Mouse (Mus musculus): ENCODE data around the gene Frmd8. TPM values are rescaled to one million over a fixed set of nuclear protein-coding genes. Genes with fewer than 3 reads are reported as not detected.
A peak's percentile ranks its signal among the peaks of the same experiment; 100 is the strongest.

The Frmd8 gene
- polyA plus RNA-seq, 1 experiment from 2014 or later = 19.0 TPM

DNA sequence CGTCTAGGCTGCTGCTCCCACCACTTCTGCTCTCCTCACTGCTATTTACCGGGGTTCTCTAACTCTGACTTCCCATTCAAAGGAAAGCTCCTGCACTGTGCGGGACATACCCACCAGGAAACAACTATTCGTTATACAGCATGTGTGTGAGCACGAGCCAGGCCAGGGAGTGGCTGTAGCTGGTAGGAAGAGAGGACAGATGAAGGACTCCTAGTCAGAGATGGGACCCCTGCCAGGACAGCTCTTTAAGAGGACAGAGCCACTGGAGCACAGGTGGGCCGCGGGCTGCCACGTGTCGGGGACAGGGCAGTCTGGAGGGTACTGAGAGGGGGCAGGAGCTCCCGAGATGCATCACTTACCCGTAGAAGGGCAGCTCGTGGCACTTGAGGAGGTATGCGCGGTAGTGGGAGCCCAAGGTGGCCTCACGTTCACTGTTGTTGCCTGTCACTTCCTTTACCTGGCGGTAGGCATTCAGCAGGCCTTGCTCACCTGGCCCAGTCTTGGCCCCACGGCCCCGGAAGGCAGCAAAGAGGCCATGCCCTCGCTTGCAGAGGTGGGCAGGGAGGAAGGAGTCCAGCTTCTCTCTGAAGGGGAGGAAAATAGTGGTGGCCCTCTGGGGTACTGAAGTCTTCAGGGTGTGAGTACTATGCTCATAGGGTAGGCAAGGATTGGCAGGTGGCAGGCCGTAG is 10.2 kb downstream of the Frmd8 start:
- no peak overlapping the region for H3K4me2 ChIP-seq (replicated peaks)
- no peak overlapping the region for H3K4me3 ChIP-seq (replicated peaks)
- WGBS = 93% methylated on average over 20 of the region's 20 CpGs
- H3K9ac ChIP-seq (replicated peaks) = no peak overlapping the region
- no peaks in the 10 kb centered on the region for H3K4me1 ChIP-seq (replicated peaks)
- no peak for ATAC-seq
- H3K36me3 ChIP-seq = peaks cover 97% of the 10 kb centered on the region
- no peaks in the 10 kb centered on the region for H3K27me3 ChIP-seq
- H3K9me3 ChIP-seq = no peaks in the 10 kb centered on the region
- H3K27ac ChIP-seq = no peak overlapping the region

DNA sequence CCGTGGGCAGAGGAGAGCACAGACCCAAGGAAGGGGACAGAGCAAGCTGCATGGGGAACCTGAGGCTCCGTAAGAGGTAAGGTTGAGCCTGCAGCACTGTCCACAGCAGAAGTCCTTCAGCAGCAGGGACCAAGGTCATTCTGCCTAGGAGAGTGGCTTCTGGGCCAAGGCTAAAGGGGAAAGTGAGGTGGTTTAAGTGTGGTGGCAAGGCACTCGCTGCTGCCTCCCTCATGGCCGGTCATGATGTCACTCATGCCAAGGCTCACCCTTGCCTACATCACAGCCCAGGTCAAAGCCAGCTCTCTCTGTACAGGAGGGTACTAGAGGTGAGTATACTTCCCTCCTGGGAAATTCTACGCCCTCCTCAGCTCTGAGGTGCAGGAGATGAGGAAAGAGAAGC is 11.3 kb downstream of the Frmd8 start:
- H3K27ac ChIP-seq = no peak overlapping the region
- peaks cover 96% of the 10 kb centered on the region for H3K36me3 ChIP-seq
- ATAC-seq = no peak
- no peaks in the 10 kb centered on the region for H3K4me1 ChIP-seq (replicated peaks)
- no peaks in the 10 kb centered on the region for H3K27me3 ChIP-seq
- WGBS = 97% methylated on average over 5 of the region's 5 CpGs
- H3K9ac ChIP-seq (replicated peaks) = no peak overlapping the region
- H3K9me3 ChIP-seq = no peaks in the 10 kb centered on the region
- no peak overlapping the region for H3K4me2 ChIP-seq (replicated peaks)
- H3K4me3 ChIP-seq (replicated peaks) = no peak overlapping the region

GRCm38 (mm10) chr19:5862335-5863085 is 12.6 kb downstream of the Frmd8 start:
- no peak overlapping the region for H3K27ac ChIP-seq
- no peaks in the 10 kb centered on the region for H3K4me1 ChIP-seq (replicated peaks)
- peaks cover 96% of the 10 kb centered on the region for H3K36me3 ChIP-seq
- ATAC-seq = no peak
- 98% methylated on average over 14 of the region's 14 CpGs for WGBS
- H3K4me3 ChIP-seq (replicated peaks) = no peak overlapping the region
- no peak overlapping the region for H3K4me2 ChIP-seq (replicated peaks)
- H3K9me3 ChIP-seq = no peaks in the 10 kb centered on the region
- no peak overlapping the region for H3K9ac ChIP-seq (replicated peaks)
- H3K27me3 ChIP-seq = no peaks in the 10 kb centered on the region

- 82% methylated on average over 9 of the region's 9 CpGs for WGBS
- H3K9ac ChIP-seq (replicated peaks) = 0 out of 2 replicates have a peak overlapping the region, but pooled peaks have one; percentile 39
- no peak overlapping the region for H3K4me3 ChIP-seq (replicated peaks)
- H3K4me2 ChIP-seq (replicated peaks) = no peak overlapping the region
- H3K27me3 ChIP-seq = no peaks in the 10 kb centered on the region
- peaks cover 80% of the 10 kb centered on the region for H3K36me3 ChIP-seq
- ATAC-seq = no peak
- peaks cover 3% of the 10 kb centered on the region; the same call in 1 of the 2 replicates for H3K4me1 ChIP-seq (replicated peaks)
- H3K27ac ChIP-seq = no peak overlapping the region
- H3K9me3 ChIP-seq = no peaks in the 10 kb centered on the region
Measured at GRCm38 (mm10) chr19:5856604-5857003, 18.5 kb downstream of the Frmd8 start.

GRCm38 (mm10) chr19:5852035-5852722 is 22.9 kb downstream of the Frmd8 start:
- Histone ChIP-seq H3K9me3 (no peaks in the 10 kb centered on the region), H3K27me3 (no peaks in the 10 kb centered on the region), H3K4me3 (replicated peaks) (no peak overlapping the region), H3K9ac (replicated peaks) (peak overlapping the region; percentile 53; the same call in 1 of the 2 replicates), H3K36me3 (peaks cover 40% of the 10 kb centered on the region), H3K27ac (0 out of 2 replicates have a peak overlapping the region, but pooled peaks have one; percentile 39), H3K4me2 (replicated peaks) (no peak overlapping the region), H3K4me1 (replicated peaks) (peaks cover 40% of the 10 kb centered on the region)
- 87% methylated on average over 12 of the region's 12 CpGs for WGBS
- no peak for ATAC-seq

DNA sequence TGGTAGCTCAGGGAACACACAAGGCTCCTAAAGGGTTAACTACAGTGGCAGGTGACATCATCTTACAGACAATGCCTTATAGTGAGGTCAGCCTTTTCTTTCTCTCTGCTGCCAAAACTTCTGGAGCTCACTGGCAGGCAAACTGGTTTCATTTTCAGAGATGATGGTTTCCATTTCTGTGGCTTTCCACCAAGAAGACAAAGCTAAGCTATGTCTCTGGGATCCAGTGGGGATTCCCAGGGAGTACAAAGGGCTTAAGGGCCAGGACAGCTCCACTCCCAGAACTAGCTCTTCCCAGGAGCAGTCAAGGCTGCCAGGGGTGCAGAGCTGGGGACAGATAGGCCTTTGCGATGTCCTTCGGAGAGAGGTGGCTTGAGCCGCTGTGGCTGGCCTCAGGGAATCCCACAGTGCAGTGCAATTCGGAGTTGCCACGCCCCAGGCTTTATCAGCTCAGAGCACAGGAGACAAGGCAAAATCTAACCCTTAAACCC is 23.5 kb downstream of the Frmd8 start:
- WGBS = 62% methylated on average over 5 of the region's 5 CpGs

DNA sequence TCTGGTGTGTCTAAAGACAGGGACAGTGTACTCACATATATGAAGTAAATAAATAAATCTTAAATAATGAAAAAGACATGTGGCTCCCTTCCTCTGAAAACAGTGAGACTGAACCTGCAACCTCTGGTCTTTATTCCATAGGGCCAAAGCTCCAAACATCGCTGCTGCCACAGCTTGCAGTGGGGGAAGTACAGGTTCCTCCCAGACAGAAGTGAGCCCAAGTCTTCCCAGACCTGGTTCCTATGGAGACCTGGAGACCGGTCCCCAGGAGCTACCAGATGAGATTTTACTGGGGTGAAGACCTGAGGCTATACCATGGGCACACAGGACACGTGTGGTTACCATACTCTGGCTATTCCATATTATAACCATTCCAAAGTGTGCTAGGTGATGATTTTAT is 24.2 kb downstream of the Frmd8 start:
- WGBS = 87% methylated on average over 3 of the region's 3 CpGs
- H3K9ac ChIP-seq (replicated peaks) = no peak overlapping the region
- peaks cover 53% of the 10 kb centered on the region for H3K4me1 ChIP-seq (replicated peaks)
- peaks cover 28% of the 10 kb centered on the region for H3K36me3 ChIP-seq
- no peak for ATAC-seq
- no peak overlapping the region for H3K4me3 ChIP-seq (replicated peaks)
- H3K9me3 ChIP-seq = no peaks in the 10 kb centered on the region
- no peak overlapping the region for H3K4me2 ChIP-seq (replicated peaks)
- H3K27me3 ChIP-seq = no peaks in the 10 kb centered on the region
- no peak overlapping the region for H3K27ac ChIP-seq

More for the DNA sequence above, 23.5 kb downstream of the Frmd8 start:
- Histone ChIP-seq H3K4me1 (replicated peaks) (peaks cover 47% of the 10 kb centered on the region), H3K27ac (peak overlapping the region; percentile 39; the same call in 1 of the 2 replicates), H3K9me3 (no peaks in the 10 kb centered on the region), H3K9ac (replicated peaks) (peak overlapping the region; percentile 53), H3K4me3 (replicated peaks) (no peak overlapping the region), H3K4me2 (replicated peaks) (no peak overlapping the region), H3K27me3 (no peaks in the 10 kb centered on the region), H3K36me3 (peaks cover 34% of the 10 kb centered on the region)
- ATAC-seq = no peak

DNA sequence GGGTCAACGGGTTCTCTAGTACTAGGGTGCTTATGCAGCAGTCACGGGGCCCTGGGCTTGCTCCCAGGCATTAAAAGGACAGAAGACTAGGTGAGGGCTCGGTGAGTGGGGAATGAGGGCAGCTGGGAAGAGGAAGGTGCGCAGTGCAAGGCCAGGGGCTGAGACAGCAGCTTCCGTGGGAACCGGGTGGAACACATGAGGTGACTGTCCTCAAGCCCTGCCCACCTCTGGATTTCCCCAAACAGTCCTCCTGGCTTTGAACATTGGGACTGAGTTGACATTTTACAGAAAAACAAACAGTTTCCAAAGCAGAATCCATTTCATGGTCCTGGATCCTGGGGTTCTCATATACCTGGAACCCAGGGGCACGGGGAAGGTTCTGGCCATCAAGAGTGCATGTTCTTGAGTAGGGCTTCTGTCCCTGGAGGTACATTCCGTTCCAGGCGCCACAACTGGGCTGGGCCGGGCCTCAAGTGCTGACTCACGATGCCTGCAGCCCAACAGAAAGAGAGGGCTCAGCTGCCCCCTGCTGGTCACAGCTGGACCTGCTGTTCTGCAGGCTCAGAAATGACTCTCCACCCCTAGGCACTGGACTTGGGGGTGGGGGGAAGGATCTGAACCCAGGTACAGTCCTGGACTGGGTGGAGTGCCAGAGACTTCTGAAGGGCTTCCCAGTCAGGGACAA is 25.1 kb downstream of the Frmd8 start:
- 31% methylated on average over 11 of the region's 11 CpGs for WGBS
- Histone ChIP-seq H3K27me3 (no peaks in the 10 kb centered on the region), H3K4me1 (replicated peaks) (peaks cover 59% of the 10 kb centered on the region), H3K36me3 (peaks cover 22% of the 10 kb centered on the region), H3K9me3 (no peaks in the 10 kb centered on the region), H3K27ac (no peak overlapping the region; the same call in 1 of the 2 replicates), H3K4me3 (replicated peaks) (no peak overlapping the region), H3K4me2 (replicated peaks) (0 out of 2 replicates have a peak overlapping the region, but pooled peaks have one; percentile 11), H3K9ac (replicated peaks) (0 out of 2 replicates have a peak overlapping the region, but pooled peaks have one; percentile 21)
- ATAC-seq = peak; percentile 25

DNA sequence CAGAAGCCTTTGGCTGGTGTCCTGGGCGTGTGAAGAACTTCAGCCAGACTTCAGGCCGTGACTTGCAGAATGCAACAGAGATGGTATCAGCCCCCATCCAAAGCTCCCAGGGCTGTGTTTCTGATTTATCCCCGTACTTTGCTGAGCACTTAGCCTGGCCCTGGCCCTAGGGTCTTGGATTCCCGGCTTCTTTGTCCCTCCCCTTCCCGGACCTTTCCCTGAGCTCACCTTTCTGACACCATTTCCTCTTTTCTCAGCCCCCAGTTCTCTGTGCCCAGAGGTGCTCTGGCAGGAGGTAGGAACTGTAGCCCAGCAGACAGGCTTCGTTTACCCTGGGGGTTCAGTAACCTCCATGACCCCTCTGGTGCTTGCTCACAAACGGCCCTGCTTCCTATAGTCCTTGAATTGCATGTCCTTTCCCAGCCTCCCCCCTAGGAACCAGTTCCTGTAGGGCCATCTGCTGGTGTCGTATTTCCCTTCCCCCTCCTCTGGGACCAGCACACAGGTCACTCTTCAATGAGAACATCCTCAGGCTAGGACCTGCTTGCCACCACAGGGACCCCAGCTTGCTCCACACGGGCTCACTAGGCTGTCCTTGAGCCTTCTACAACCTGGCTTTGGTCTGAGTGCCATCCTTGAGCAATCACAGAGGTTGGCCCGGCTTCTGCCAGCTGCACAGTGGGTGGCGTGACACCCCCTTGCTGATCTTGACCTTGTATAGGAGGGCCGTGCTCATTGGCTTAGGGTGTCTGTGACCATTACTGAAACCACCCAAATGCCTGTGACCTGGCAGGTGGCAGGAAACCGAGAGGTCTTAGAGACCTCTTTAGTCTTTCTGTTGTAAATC is 26.0 kb downstream of the Frmd8 start:
- Histone ChIP-seq H3K27me3 (no peaks in the 10 kb centered on the region), H3K9me3 (no peaks in the 10 kb centered on the region), H3K9ac (replicated peaks) (peak overlapping the region; percentile 46), H3K27ac (peak overlapping the region; percentile 98), H3K4me3 (replicated peaks) (peak overlapping the region; percentile 5; the same call in 1 of the 2 replicates), H3K4me1 (replicated peaks) (peaks cover 68% of the 10 kb centered on the region), H3K36me3 (peaks cover 16% of the 10 kb centered on the region), H3K4me2 (replicated peaks) (peak overlapping the region; percentile 17; the same call in 1 of the 2 replicates)
- WGBS = 46% methylated on average over 13 of the region's 13 CpGs
- ATAC-seq = no peak

DNA sequence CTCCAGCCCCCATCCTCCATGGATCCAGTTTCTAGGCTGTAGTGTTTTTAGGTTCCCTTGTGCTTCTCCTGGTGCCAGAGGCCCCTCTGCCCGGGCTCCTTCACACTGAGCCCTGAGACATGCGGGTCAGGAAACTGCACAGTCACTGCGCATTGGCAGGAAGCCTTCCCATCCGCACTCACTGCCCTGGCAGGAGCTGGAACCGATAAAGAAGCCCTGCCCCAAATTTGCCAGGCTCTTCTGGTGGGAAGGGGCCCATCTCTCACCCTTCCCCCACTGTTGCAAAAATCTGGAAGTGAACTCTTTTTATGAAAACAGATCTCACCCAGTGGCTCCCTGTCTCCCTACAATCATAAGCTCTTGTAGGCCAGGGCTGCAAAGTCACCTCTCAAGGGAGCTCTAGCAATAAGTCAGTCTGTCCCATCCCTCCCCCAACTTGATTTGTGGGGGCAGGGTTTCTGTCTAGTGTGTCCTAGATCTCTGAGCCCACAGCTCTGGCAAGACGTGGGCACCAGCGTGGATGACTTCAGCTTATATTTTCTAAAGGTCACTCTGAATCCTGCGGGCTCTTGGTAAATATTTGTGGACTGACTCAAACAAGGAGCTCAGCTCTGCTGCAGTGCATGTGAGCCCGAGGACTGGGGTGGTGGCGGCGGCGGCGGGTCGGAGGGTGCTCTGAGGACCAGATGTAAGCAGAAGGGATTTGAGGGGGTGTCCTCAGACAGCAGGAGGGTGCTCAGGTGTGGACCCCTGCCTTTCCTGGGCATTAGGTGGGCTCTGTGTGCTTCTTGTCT is 26.8 kb downstream of the Frmd8 start:
- peak overlapping the region; percentile 60 for H3K9ac ChIP-seq (replicated peaks)
- no peaks in the 10 kb centered on the region for H3K9me3 ChIP-seq
- peaks cover 16% of the 10 kb centered on the region for H3K36me3 ChIP-seq
- H3K27me3 ChIP-seq = no peaks in the 10 kb centered on the region
- H3K4me2 ChIP-seq (replicated peaks) = peak overlapping the region; percentile 65; the same call in 1 of the 2 replicates
- no peak for ATAC-seq
- peaks cover 76% of the 10 kb centered on the region for H3K4me1 ChIP-seq (replicated peaks)
- WGBS = 67% methylated on average over 14 of the region's 14 CpGs
- peak overlapping the region; percentile 98 for H3K27ac ChIP-seq
- H3K4me3 ChIP-seq (replicated peaks) = no peak overlapping the region
